Mouse (Mus musculus): ENCODE measurements around the gene Rab5if. TPM values are rescaled to one million over a fixed set of nuclear protein-coding genes. Genes with fewer than 3 reads are reported as not detected.
"Not testable (repeated sequence)": the region's sequence is repeated elsewhere in the genome, so short reads cannot be mapped to it uniquely, and the experiment has no call there.

Rab5if gene
- total RNA-seq, 2 experiments from 2014 or later: 257 to 310 TPM

DNA sequence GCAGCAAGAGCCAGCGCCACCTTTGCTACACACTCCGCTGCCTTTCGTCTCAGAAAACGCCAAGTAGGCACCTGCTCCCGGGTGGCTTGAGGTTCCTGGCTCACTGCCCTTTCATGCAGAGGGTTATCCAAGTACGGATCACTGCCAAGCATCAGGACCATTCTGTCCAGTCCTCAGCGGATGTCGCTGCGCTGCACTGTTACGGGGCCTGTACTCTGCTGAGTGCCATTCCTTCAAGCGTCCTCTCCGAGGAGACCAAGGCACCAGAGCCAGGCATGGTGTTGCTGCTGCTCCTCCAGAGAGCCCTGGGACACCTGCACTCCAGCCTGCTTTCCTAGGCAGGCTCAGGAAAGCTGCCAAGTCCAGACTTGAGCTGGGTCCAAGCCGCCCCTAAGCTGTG is 9.3 kb upstream of the Rab5if start:
- ATAC-seq (replicated peaks; ENCODE audit: poor library complexity, severe bottlenecking): not testable (repeated sequence)

DNA sequence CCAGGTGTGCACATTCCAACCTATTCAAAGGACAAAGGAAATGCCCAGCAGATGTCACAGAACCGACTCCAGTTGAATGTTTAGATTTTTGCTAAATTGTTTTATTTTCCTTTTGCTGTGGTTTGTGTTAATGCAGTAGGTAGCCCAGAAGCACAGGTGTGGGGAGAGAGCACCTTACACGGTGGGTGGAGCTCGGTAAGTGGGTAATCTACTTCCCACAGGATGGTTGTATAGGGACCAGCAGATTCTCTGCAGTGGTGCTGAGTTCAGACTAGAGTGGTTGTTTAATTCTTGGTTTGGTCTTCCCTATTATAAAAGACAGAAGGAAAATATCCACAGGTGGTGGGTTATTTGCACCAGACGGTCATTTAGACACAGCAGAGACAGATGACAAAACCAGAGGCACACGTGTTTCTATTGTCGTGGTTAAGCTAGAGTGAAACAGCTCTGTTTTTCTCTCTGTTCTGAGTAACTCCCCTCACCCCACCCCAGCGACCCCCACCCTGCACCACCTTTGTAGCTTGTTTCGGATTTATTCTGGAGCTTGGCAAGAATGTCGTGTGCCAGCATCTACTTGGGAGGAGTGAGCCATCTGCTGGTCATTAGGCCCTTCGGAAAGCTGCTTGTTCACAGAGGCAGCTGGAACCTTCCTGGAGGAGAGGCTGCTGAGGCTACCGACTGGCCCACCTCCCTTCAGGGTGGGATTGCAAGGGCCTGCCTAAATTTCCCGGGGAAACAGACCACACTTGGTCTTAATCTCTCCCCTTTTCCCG is 8.7 kb upstream of the Rab5if start:
- ATAC-seq (replicated peaks; ENCODE audit: poor library complexity, severe bottlenecking): not testable (repeated sequence)

DNA sequence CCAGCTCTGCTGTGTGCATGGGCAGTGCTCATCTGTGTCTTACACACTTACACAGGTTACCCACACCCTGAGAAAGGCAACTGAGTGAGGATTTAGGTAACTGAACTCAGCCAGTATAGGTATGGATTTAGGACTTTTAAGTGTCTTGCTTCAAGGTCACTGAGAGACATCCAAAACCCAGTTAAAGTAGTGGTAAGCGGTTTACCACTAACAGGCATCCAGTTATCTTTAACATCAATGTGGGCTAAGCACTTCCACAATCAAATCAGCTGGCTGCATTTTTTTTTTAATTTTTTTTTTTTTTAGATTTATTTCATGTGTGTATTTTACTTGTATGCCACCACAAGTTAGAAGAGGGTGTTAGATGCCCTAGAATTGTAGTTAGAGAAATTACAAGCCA is 6.6 kb upstream of the Rab5if start:
- no peak for ATAC-seq (replicated peaks; ENCODE audit: poor library complexity, severe bottlenecking)

DNA sequence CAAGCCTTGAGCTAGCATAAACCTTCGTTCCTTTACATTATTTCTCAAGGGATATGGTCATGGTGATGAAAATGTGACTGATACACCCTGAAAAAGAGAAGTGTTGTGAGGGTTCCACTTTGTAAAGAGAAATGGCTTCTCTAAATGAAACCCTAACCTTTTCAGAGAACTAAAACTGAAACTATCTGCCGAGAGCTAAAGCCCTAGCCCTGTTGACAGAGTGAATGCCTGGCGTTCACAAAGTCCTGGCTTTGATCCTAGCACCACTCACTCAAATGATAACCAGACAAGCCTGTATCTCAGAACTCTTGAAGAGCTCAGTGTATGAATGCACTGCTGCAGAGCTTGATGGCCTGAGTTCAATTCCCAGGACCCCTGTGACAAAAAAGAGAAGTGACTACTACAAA is 5.5 kb upstream of the Rab5if start:
- ATAC-seq (replicated peaks; ENCODE audit: poor library complexity, severe bottlenecking): peak; percentile 77

DNA sequence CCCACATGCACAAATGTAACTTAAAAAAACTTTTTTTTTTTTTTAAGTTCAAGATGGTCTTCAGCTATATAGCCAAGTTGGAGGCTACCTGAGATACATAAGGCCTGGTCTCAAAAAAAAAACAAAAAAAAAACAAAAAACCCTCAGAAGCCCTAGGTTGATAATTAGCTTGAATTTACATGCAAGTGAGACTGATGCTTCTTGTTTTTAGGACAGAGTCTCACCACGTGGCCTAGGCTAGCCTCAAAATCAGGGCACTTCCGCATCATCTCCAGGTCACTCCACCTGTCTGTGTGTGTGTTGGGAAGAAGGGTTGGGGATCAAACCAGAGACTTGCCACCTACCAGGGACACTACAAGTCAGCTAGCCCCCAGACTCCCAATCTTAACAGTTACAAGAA is 5.1 kb upstream of the Rab5if start, which contains the start of gene 4930518I15Rik:
Gene 4930518I15Rik (minus strand): TSS at position 112 of the 400 bp plus-strand sequence.
- no peak for ATAC-seq (replicated peaks; ENCODE audit: poor library complexity, severe bottlenecking)

DNA sequence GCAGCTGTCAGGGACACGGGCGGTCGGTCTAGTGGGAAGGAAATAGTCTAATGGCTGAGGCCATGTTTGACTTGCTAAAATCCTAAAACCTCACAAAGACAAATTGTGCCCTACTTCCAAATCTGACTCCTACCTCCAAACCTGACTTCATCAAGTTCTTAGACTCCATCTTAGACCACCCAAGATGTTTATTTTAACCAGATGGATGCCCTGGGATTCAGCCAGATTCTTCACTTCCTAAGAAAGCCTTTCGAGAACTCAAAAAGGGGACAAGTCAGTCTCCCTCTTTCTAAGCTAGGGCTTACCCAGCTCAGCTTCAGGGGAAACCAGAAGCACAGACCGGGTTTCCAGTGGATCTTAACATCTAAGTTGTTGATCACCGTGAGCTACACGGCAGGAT is 4.3 kb upstream of the Rab5if start:
- ATAC-seq (replicated peaks; ENCODE audit: poor library complexity, severe bottlenecking): no peak

DNA sequence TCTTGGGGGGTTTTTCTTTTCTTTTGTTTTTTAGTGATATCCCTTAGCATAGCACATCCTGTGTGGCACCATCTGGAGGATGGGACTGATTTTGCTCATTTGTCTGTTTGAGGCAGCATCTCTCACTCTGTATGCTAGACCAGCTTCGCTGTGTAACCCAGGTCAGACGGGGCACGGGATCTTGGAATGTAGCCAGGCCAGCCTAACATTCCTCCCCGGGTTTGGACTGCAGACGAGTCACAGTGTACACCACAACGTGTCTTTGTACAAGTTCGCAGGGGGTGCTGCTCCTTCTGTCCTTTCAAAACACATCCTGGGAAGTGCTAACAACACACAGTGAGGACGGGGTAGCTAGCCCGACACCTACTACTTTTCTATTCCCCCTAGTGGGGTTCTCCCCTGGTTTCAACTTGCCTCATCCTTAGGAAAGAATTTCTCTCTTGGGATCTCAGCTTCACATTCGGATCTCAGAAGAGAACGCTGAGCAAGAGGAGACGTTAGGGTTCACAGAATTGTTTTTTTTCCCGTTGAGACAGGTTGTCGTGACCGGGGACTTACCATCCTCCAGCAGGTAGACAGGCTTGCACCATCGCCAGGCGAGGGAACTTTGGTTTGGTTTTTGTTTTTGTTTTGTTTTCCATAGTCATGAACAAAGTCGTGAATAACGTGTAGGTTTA is 749 bp upstream of the Rab5if start:
- no peak for ATAC-seq (replicated peaks; ENCODE audit: poor library complexity, severe bottlenecking)

DNA sequence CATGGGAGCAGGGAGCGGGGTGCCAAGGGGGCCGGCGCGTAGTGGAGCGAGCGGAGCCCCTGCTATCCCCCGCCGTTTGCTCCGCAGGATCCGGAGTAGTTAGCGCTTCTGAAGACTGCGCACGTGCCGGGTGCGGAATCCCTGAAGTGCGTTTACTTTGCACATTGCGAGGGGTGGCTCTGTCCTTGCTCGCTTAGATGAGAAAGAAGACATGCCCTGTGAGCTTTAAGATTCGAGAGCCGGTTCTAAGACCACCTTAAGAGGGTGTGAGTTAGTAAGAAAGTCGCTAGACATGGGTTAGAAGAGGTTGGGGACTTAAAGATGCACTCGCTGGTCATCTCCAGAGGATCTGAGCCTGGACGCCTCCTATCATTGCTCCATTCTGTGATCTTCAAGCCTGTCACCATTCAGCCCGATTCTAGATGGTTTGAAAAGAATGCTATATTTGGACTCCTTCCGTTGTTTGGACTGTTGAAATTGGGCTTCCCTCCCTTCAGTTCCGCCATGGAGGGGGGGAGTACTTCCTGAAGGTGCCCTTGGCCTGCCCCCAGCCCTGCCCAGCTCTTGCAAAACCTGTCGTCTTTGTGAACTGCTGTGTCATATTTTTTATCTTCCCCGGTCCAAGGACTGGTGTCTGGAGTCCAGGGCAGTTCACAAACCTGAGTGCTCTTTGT is 696 bp downstream of the Rab5if start:
- peak; percentile 73 for ATAC-seq (replicated peaks; ENCODE audit: poor library complexity, severe bottlenecking)

DNA sequence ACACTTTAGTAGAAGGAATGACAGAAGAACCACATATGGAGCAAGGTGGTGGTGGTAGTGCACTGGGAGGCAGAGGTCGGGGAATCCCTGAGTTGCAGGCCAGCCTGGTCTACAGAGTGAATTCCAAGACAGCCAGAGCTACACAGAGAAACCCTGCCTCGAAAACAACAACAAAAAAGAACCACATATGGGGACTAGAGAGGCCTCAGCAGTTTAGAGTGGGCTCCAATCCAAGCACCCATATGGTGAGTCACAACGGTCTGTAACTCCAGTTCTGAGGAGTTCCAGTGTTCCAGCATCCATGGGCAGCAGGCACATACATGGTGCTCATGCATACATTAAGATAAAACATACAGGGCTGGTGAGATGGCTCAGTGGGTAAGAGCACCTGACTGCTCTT is 1.6 kb downstream of the Rab5if start:
- no peak for ATAC-seq (replicated peaks; ENCODE audit: poor library complexity, severe bottlenecking)

DNA sequence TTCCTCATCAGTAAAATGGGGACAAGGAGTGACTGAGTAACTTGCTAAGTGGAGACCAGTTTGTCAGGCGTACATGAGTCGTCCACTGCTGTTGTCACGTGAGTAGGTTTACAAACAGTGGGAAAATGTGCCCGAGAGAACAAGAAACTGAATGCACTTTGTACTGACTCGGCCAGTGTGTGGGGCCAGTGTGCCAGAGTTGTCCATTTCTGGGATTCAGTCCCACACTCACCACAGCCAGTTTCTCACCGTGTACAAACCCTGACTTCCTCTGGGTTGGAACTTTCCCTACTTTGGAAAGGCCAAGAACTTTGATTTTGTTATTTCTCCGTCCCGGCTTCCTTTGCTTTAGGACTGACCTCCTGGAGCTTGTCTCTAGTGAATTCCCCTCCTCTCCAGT is 6.1 kb downstream of the Rab5if start:
- ATAC-seq (replicated peaks; ENCODE audit: poor library complexity, severe bottlenecking): no peak

DNA sequence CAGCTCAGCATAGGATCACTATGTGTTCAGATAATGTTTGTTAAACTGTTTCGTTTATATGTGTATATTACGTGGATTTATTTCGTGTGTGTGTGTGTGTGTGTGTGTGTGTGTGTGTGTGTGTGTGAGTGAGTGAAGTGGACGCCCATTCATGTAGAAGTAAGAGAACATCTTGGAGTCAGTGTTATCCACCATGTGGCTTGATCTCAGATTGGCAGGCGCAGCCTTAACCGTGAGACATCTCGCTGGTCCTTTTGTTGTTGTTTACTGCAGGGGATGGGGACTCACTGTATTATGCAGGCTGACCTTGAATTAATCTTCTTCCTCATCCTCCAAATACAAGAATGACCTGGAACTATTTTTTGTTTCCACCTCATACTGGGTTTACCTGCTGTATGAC is 6.6 kb downstream of the Rab5if start:
- ATAC-seq (replicated peaks; ENCODE audit: poor library complexity, severe bottlenecking): no peak

DNA sequence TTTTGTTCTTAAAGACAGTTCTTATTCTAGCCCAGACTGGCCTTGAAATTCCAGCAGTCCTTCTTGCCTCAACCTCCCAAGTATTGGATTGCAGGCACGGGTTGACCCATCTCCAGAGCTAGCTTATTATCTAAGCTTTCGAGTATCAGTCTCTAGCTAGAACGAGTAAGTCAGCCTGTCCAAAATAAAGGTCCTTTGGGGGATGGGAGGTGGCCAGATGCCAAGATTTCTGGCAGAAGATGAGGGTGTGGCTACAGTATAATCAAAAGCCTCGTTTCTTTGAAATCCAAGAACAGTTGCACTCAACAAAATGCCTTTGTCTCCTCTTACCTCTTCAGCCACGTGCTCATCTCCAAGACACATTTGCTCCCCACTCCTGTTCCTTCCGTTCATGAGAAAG is 7.6 kb downstream of the Rab5if start:
- no peak for ATAC-seq (replicated peaks; ENCODE audit: poor library complexity, severe bottlenecking)

DNA sequence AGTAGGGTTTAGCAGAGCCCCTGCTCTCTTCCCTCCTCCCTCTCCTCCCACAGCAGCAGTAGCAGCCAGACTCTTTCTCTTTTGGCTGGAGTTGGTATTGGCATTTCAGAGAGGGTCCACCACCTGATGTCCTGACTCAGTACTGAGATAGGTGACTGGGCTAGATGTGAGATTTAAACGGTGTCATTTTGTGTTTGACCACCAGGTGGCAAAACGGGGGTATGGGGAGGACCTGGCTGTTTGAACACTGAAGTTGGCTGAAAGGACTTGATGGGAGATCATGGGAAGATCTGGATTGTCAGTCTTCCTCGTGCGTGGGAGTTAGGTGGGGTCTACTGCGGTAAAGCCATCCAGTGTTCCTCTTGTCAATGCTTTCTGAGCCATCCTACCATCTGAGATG is 10.7 kb downstream of the Rab5if start:
- peak; percentile 21; the same call in 1 of the 2 replicates for ATAC-seq (replicated peaks; ENCODE audit: poor library complexity, severe bottlenecking)

DNA sequence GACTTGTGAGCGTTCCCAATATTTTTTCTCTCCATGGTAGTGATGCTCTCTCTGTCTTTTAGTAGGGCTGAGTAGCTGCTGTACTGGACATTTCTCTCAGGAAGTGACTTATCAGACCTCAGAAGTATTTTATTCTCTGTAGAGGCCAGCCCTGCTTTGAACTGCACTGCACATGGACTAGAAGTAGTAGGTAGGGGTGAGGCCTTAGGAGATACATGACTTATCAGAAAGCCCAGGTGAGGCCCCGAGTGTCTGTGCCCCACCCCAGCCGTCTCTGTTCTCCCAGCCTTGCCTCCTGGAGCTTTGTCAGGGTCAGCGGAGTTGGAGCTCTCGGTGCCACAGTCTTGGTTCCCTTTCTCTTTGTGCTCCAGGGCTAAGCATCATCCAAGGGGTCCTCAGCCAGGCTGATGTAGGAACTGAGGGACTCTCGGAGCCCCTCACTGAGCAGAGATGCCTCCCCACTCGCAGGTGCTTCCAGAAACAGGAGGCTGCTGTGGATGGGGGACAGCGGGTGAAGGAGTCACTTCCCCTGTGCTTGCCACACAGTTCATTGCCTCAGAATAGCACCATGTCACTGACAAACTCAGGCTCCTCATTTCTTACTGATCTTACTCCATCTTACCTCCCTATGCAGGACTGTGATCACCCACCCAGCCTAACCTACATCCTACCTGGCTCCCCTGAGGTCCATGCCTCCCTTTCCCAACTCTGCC is 11.3 kb downstream of the Rab5if start:
- peak; percentile 50 for ATAC-seq (replicated peaks; ENCODE audit: poor library complexity, severe bottlenecking)

DNA sequence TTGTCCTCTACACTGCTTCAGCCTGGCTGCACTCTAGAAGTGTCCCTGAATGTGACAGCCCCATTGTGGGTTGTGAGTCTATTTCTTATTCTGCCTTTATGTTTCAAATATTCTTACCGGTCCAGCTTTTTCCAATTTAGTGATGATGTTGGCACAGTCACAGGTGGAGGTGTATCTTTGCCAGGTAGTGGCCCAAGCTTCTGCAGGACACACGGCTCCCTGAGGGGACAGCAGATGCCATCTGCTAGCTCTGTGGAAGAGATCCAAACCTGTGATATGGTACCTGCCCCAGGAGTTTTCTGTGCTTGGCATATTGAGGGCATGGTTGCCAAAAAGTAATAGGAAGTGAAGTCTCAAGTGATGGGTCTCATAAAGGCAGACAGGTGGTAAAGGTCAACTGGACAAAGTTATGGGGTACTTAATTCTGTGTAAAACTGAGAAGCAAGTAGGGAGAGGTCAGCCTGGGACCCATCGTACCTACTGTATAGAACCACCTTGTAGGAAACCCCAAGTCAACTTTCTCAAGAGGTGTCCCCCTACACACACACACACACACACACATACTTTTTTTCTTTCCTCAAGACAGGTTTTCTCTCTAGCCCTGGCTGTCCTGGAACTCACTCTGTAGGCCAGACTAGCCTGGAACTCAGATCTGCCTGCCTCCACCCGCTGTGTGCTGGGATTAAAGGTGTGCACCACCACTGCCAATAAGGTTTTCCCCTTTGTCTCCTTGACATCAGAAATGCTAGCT is 12.0 kb downstream of the Rab5if start:
- ATAC-seq (replicated peaks; ENCODE audit: poor library complexity, severe bottlenecking): no peak

DNA sequence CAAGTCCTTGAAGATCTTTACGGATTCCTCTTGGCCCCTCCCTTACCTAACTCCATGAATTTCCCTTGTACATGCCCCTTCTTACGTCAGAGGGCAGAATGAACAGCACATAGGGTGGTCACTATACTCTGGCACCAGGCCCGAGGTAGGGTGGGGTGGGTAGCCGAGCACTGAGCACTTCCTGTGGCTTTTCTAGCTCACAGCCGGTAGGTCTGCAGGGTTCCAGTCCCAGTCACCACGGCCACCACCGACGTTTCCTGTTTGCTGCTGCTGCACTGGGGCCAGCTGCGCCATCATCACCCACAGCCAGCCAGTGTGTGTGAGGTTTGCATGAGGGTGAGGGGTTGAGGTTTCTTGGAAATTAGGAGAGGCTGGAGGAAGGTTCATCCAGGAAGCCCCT is 14.8 kb downstream of the Rab5if start:
- ATAC-seq (replicated peaks; ENCODE audit: poor library complexity, severe bottlenecking): peak; percentile 78

DNA sequence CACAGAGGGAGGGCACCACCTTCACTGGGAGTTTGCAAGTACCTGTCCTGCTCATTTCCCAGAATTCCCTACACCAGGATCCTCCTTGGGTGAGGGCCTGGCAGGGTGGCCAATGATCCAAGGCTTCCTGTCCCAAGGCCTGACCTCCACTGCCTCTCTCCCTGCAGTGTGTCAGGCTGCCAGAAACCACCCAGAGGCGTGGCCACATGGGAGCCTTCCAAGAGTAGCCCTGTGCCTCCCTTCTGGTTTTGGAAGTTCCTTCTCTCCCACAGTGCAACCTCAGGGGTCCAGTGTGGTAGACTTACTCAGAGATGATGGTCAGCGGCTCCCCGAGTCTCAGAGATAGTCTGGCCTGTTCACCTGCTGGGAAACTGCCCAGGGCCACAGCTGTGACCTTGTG is 16.6 kb downstream of the Rab5if start:
- ATAC-seq (replicated peaks; ENCODE audit: poor library complexity, severe bottlenecking): no peak

DNA sequence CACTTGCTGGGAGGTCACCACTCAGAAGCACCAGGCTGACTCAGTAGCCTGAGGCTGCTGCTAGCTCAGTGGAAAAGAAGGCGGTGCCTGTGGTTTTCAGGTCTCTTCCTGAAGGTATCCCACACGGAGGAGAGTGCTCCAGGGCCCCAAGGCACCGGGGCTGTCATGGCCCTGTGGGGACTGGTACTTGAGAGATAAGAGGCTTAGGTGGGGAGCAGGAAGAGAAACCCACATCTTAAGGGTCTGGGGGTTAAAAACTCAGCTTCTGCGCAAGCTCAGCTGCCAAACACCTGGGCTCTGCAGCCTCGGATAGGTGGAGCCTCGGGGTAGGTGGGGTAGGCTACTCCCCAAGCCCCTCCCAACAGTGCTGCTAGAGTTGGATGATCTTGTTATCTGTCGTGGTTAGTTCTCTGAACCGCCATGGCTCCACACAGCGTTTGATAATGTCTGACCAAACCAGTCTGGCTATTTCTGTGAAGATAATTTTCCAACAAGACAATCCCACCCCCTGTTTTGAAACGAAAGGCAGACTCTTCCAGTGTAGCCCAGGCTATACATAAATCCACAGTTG is 19.6 kb downstream of the Rab5if start:
- no peak for ATAC-seq (replicated peaks; ENCODE audit: poor library complexity, severe bottlenecking)

DNA sequence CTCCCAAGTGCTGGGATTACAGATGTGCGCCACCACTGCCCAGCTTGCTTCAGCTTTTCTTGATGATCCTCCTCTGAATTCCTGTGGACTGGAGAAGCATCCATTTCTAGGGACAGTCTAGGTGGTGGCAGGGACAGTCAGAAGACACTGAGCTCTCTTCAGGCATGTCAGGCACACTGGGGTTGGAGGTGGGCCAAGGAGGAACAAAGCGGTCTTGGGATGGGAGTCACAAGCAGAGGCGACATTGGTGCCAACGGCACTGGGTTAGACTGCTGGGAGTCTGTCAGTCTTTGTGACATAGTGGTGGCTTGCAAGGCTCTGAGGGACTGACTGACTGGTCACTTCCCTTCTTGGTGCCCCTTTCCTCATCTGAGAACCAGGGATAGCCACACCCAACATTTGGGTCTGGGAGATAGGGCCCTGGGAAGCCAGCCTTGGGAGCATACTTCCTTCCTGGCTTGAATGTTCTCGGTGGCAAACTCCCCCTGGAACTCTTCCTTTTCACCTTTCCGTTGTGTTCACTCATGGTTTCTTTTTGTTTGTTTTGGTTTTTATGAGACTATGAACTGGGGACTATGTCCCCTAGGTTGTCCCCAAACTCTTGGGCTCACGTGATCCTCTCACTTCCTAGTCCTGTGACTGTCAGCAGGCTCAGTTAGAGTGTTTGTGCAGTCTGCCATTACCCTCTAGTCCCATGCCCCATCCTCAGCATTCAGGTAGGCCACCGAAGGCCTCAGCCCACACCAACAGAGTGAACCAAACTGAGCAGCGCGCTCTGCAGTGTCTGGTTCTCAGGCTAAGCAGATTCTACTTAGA is 21.7 kb downstream of the Rab5if start:
- peak; percentile 25; the same call in 1 of the 2 replicates for ATAC-seq (replicated peaks; ENCODE audit: poor library complexity, severe bottlenecking)
